Mouse (Mus musculus) right cerebral cortex, adult 2 months (tissue): Measurements from ENCODE around the gene 9330182L06Rik.

ENCODE experiments used
- DNase-seq, 2 experiments: peaks; one replicate each; pipeline ENCODE4 v3.0.0; 2021 to 2022; ENCODE audit warnings: low spot score in 2 of 2

The 9330182L06Rik gene

DNA sequence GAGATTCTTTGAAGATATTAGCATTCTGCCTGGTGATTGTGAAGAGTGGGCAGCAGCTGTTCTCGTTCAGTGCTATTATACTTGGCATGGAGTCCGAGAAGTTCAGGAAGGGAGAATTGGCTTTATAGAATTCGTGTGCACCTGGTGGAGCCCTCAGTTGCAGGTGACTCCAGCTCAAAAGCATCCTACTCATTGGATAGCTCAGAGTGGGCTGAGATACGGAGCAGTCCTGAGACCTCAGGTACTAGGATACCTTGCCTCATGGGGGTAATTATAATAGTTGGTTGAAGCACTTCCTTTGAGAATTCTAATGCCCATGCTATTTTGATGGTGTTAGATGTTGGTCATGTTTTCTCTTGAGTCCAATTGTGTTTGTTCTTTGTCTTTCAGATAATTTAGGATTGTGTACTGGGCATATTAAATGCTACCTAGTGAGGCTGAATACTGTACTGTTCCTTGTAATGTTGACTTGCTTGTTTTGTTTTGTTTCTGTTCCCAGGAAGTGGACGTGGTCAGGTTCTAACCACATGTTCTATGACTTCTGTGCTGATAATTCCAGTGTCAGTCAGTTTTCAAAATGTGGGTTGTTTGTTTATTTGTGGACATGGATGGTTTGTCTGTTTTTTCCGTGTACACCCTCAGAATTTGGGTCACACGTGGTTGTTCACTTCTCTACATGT lies 96.2 kb downstream of the 9330182L06Rik start:
- DNase-seq = no peak

- no peak for DNase-seq
Measured at GRCm38 (mm10) chr5:9364937-9365336, 99.0 kb downstream of the 9330182L06Rik start.

GRCm38 (mm10) chr5:9367920-9368692 lies 102.2 kb downstream of the 9330182L06Rik start:
- DNase-seq = no peak

DNA sequence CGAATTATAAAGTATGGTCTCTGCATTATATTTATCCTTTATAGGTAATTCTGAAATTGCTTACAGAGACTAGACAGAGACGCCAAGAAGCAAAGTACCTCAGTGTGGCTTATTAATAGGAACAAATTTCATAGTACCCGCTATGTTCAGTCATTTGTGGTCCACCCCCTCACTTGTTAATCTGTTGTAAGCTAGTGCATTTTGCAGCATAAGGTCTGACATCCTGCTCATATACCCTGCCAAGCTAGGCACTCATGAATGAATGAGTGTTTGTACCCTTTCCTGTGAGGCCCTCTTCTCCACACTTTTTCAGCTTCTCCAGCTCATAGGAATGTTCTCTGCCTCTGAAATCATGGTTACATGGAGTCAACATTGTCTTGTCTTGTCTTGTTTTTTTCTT lies 105.2 kb downstream of the 9330182L06Rik start:
- DNase-seq = no peak

GRCm38 (mm10) chr5:9373341-9373740 lies 107.4 kb downstream of the 9330182L06Rik start:
- peak in 1 of 2 experiments; percentile 51 for DNase-seq

DNA sequence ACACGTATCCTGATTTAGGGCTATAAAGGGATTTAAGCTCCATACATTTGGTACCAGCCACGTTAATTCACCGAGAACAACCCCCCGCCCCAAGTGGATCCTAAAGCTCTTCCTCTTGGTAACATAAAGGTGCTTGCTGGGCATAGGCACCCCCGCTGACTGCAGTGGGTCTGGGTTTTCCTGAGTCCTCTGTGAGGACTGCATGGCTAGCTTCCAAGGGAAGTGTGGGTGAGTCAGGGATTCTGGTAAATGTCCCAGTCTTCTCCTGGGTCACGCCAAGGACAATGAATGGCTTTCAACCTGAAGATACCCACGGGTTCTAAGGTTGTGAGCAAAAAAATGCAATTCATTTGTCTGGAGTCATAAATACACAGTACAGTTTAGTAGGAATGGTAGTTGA lies 124.0 kb downstream of the 9330182L06Rik start:
- DNase-seq = no peak

DNA sequence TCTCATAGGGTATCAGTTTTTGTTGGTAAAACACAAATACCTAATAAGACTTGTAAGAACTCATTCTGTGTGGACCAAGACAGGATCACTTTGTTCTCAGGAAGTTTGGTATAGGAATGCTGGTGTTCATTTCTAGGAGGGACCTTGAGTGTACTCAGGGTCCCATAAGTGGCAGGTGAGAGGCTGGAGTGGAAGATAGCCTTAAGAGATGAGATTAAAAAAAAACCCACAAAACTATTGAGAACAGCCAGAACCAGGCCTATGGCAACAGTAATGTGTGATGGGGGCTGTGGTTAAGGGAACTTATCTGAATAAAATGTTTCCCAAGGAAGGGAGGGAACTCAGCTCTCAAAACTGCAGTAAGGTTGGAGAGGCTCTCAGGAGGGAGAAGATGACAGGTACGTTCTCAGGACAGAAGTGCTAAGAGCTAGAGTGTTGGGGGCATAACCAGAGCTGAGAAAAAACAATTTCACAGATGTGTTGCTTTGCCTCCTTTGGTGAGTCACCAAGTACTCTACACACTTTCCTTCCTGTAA lies 126.0 kb downstream of the 9330182L06Rik start:
- DNase-seq = no peak

- DNase-seq = no peak
Measured at GRCm38 (mm10) chr5:9417098-9417497, 151.2 kb downstream of the 9330182L06Rik start.

- no peak for DNase-seq
Measured at GRCm38 (mm10) chr5:9417802-9418201, 151.9 kb downstream of the 9330182L06Rik start.

DNA sequence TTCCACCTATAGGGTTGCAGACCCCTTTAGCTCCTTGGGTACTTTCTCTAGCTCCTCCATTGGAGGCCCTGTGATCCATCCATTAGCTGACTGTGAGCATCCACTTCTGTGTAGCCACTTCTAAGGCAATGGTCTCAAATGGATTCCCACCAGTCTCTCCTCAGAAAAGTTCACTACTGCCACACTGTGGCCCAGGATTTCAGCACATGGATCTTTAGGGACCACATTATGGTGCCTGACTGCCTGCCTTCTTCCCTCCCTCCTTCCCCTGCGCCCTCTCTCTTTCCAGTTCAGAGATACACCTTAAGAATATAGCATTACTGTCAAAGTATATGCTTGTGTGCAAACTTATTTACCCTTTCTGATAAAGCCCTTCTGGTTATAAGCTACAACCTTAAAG lies 154.0 kb downstream of the 9330182L06Rik start:
- peak; percentile 35 to 43 for DNase-seq

- DNase-seq = no peak
Measured at GRCm38 (mm10) chr5:9424464-9424863, 158.5 kb downstream of the 9330182L06Rik start.

- no peak for DNase-seq
Measured at GRCm38 (mm10) chr5:9427165-9427564, 161.2 kb downstream of the 9330182L06Rik start.

DNA sequence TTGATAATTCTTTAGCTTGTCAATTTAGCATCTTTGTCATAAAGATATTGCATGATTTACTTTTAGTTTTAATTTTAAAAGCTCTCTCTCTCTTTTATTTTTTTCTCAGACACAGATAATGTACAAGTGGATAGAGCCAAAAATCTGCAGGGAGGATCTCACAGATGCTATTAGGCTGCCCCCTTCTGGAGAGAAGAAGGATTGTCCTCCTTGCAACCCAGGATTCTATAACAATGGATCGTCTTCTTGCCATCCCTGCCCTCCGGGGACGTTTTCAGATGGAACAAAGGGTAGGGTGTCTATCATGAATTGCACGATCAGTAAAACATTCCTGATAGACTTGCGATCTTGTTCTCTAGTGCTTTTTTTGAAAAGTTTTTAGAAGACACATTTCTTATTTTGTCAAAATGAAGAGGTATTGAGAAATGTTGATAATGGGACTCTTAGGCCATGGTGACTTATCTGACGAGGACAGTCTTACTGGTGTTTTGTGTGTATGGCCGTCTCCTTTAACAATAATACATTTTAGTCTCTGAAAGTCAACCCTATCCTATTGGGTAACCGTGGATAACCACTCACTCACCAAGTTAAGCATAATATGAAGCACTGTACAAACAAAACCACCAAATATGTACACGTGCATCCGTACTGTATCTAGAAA lies 161.8 kb downstream of the 9330182L06Rik start:
- peak; percentile 61 to 63 for DNase-seq

- DNase-seq = no peak
Measured at GRCm38 (mm10) chr5:9428728-9429127, 162.8 kb downstream of the 9330182L06Rik start.

GRCm38 (mm10) chr5:9446146-9446545 lies 180.2 kb downstream of the 9330182L06Rik start:
- DNase-seq = no peak

- DNase-seq = no peak
Measured at GRCm38 (mm10) chr5:9448931-9449330, 183.0 kb downstream of the 9330182L06Rik start.

DNA sequence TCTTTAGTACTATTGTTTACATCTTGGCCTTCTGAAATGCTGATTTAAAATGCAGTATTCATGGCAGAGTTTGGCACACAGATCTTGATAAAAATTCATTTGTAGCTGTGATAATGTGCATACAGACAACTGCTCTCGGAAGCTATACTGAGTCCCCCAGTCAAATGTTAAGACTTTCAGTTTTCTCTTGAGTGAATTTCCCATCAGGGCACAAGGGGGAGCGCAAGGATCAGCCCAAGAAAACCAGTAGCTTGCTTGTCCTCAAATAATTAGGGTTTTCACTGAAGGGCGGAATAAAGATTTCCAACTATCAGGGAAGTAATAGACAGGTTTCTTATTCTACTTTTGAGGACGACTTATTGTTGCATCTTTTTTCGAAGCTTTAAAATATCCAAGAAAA lies 183.7 kb downstream of the 9330182L06Rik start:
- peak; percentile 62 to 67 for DNase-seq

DNA sequence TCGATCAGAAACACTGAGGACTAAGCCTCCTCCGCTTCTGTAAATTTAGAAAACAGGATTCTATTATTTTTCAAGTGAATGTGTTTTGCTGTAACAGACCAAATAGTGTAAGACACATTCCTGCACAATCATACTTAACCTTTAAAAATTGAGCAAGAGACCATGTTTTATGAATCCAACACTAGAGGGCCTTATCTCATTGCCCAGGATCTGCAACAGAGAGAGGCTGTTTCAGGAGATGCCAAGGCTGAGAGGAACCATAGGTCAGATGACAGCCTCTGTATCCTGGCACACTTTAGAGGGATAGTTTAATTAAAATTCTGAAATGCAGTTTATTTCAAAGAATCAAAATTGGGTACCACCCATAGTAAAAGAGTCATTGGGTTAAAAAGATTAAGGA lies 187.4 kb downstream of the 9330182L06Rik start:
- DNase-seq = no peak

- DNase-seq = no peak
Measured at GRCm38 (mm10) chr5:9477587-9477986, 211.7 kb downstream of the 9330182L06Rik start.

DNA sequence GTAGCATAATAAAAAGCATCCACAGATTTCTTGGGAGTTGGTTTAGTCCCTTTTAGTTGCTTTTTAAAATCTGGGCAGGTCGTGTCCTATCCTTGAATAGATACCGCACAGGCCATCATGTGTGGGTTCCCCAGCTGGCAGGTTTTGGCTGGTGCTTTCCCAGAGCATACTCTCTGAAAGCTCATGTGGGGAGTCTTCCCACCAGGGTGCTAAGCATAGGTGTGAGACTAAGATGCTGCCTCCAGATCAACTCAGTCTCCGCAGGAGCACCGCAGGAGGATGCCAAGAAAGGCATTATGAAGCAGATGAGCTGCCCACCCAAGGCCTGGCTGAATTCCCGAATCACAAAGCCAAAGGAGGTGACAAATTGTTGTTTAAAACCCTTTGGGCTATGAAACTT lies 229.5 kb downstream of the 9330182L06Rik start:
- peak; percentile 67 to 73 for DNase-seq

- DNase-seq = no peak
Measured at GRCm38 (mm10) chr5:9497235-9497634, 231.3 kb downstream of the 9330182L06Rik start.

DNA sequence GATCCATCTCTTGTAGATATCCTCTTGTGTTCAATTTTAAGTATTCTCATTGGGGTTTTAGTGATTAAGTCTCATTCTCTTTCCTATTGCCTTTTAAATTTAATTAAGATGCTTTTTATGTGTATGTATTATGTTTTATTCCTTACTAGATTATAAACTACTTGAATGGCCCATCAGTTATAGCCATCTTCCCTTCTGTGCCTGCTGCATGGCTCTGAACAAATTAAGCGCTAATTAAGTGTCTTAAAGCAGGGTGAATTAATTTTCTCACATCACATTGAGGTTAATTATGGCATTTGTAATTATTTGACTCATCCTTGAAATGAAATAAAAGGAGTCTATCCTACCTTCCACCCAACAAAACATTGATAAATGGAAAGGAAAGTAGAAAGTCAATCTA lies 245.1 kb downstream of the 9330182L06Rik start:
- no peak for DNase-seq
